Mouse (Mus musculus) midbrain, embryonic 11.5 days (tissue): ENCODE data around the gene Mrpl53. TPM values are rescaled to one million over a fixed set of nuclear protein-coding genes. Genes with fewer than 3 reads are reported as not detected.

Experiments used
- ATAC-seq: fragments of 200-750 bp; cut with Nextera tagmentation; 2 replicates; pipeline ENCODE4 v1.8.0; 2017; ENCODE audit warnings: moderate TSS enrichment, moderate library complexity; ENCODE audit not compliant: low FRiP score
- DNase-seq: peaks from one replicate; pipeline ENCODE4 v3.0.0; 2015; ENCODE audit warnings: low spot score; ENCODE audit errors: missing footprints
- H3K27ac ChIP-seq: fragments of 300-500 bp; sonication (generic); 2 replicates; pipeline ENCODE4 v1.5.1; 2014; ENCODE audit warnings: low read depth, low read length
- H3K27me3 ChIP-seq: fragments of 300-500 bp; sonication (generic); 2 replicates; pipeline ENCODE4 v1.6.1; 2014; ENCODE audit warnings: mild to moderate bottlenecking, low read length, moderate library complexity, mixed read lengths; ENCODE audit not compliant: control insufficient read depth, insufficient read depth
- H3K36me3 ChIP-seq: fragments of 300-500 bp; sonication (generic); 2 replicates; pipeline ENCODE4 v1.6.1; 2014; ENCODE audit warnings: mild to moderate bottlenecking, low read length, moderate library complexity, mixed read lengths; ENCODE audit not compliant: control insufficient read depth, insufficient read depth
- H3K4me1 ChIP-seq: fragments of 300-500 bp; sonication (generic); 2 replicates; pipeline ENCODE4 v1.6.1; 2014; ENCODE audit warnings: low read length; ENCODE audit not compliant: control insufficient read depth, insufficient read depth
- H3K4me2 ChIP-seq: fragments of 300-500 bp; sonication (generic); 2 replicates; pipeline ENCODE4 v1.6.1; 2014; ENCODE audit warnings: mild to moderate bottlenecking, moderate library complexity
- H3K4me3 ChIP-seq: fragments of 300-500 bp; sonication (generic); 2 replicates; pipeline ENCODE4 v1.5.1; 2014; ENCODE audit warnings: low read depth, low read length
- H3K9ac ChIP-seq: fragments of 300-500 bp; sonication (generic); 2 replicates; pipeline ENCODE4 v1.6.1; 2014; ENCODE audit warnings: low read length
- H3K9me3 ChIP-seq: fragments of 300-500 bp; sonication (generic); 2 replicates; pipeline ENCODE4 v1.6.1; 2016; ENCODE audit warnings: low read length; ENCODE audit not compliant: control insufficient read depth
- WGBS: fragments of 180-500 bp; shearing (Covaris S2); extraction: QIAGEN DNeasy Blood & Tissue Kit; methylation state at CpG from one replicate; pipeline ENCODE4 v1.1.7; 2014; 5-methylcytosine and 5-hydroxymethylcytosine counted together
- polyA plus RNA-seq: library from polyadenylated mRNA; unstranded; fragments of >200 nt; fragmentation: Nextera tagmentation; extraction: Ambion mirVana; gene quantifications from 2 replicates; pipeline ENCODE4 v1.2.1, GENCODE M21; 2014

The Mrpl53 gene
- polyA plus RNA-seq, 1 experiment from 2014 or later: 130 TPM

GRCm38 (mm10) chr6:83071220-83071619 is 37.6 kb upstream of the Mrpl53 start:
- no peaks in the 10 kb centered on the region for H3K9me3 ChIP-seq
- peaks cover 15% of the 10 kb centered on the region for H3K4me1 ChIP-seq
- no peak overlapping the region for H3K27ac ChIP-seq
- ATAC-seq (peak; percentile 41), DNase-seq (no peak)
- H3K4me2 ChIP-seq: no peak overlapping the region
- no peak overlapping the region for H3K9ac ChIP-seq
- no peak overlapping the region for H3K4me3 ChIP-seq
- H3K27me3 ChIP-seq: peaks cover 91% of the 10 kb centered on the region
- 0% methylated on average over 20 of the region's 24 CpGs for WGBS
- no peaks in the 10 kb centered on the region for H3K36me3 ChIP-seq

- peaks cover 23% of the 10 kb centered on the region for H3K4me1 ChIP-seq
- H3K27ac ChIP-seq: no peak overlapping the region
- ATAC-seq (no peak), DNase-seq (no peak)
- H3K4me2 ChIP-seq: no peak overlapping the region
- no peaks in the 10 kb centered on the region for H3K9me3 ChIP-seq
- H3K27me3 ChIP-seq: peaks cover 63% of the 10 kb centered on the region
- H3K36me3 ChIP-seq: no peaks in the 10 kb centered on the region
- H3K4me3 ChIP-seq: no peak overlapping the region
- no peak overlapping the region for H3K9ac ChIP-seq
- 15% methylated on average over 2 of the region's 2 CpGs for WGBS
Observed at GRCm38 (mm10) chr6:83074979-83075378, 33.9 kb upstream of the Mrpl53 start.

- peaks cover 11% of the 10 kb centered on the region for H3K4me1 ChIP-seq
- H3K4me3 ChIP-seq: peak within 1 kb of the TSS; percentile 76
- no peak for DNase-seq
- peaks cover 38% of the 10 kb centered on the region for H3K27me3 ChIP-seq
- peak within 1 kb of the TSS; percentile 61; the same call in 1 of the 2 replicates for H3K27ac ChIP-seq
- peak; percentile 82 for ATAC-seq
- peak within 1 kb of the TSS; percentile 80 for H3K4me2 ChIP-seq
- peak within 1 kb of the TSS; percentile 80 for H3K9ac ChIP-seq
- H3K9me3 ChIP-seq: no peaks in the 10 kb centered on the region
- under 1% methylated on average over 54 of the region's 54 CpGs for WGBS
- H3K36me3 ChIP-seq: peaks cover 5% of the 10 kb centered on the region; the same call in 1 of the 2 replicates
Observed at GRCm38 (mm10) chr6:83077630-83078323, 31.1 kb upstream of the Mrpl53 start, which contains the start of gene Pcgf1. TSS of gene Pcgf1 (plus strand) at chr6:83077869.

- Histone ChIP-seq H3K36me3 (peaks cover 5% of the 10 kb centered on the region; the same call in 1 of the 2 replicates), H3K9me3 (no peaks in the 10 kb centered on the region), H3K4me2 (peak overlapping the region; percentile 80), H3K27ac (peak overlapping the region; percentile 61; the same call in 1 of the 2 replicates), H3K4me3 (peak overlapping the region; percentile 76), H3K4me1 (peaks cover 11% of the 10 kb centered on the region), H3K9ac (peak overlapping the region; percentile 80), H3K27me3 (peaks cover 39% of the 10 kb centered on the region)
- WGBS: under 1% methylated on average over 46 of the region's 46 CpGs
- DNase-seq (peak; percentile 100), ATAC-seq (peak; percentile 94)
Observed at GRCm38 (mm10) chr6:83078324-83078858, 30.4 kb upstream of the Mrpl53 start.

GRCm38 (mm10) chr6:83080210-83080609 is 28.6 kb upstream of the Mrpl53 start:
- DNase-seq (no peak), ATAC-seq (no peak)
- 91% methylated on average over 5 of the region's 5 CpGs for WGBS
- Histone ChIP-seq H3K36me3 (peaks cover 5% of the 10 kb centered on the region; the same call in 1 of the 2 replicates), H3K4me3 (no peak overlapping the region), H3K27ac (no peak overlapping the region), H3K27me3 (peaks cover 42% of the 10 kb centered on the region), H3K4me2 (no peak overlapping the region), H3K9ac (no peak overlapping the region), H3K4me1 (peaks cover 11% of the 10 kb centered on the region), H3K9me3 (no peaks in the 10 kb centered on the region)

- Histone ChIP-seq H3K27ac (no peak overlapping the region), H3K4me2 (no peak overlapping the region), H3K27me3 (peaks cover 59% of the 10 kb centered on the region), H3K9ac (no peak overlapping the region), H3K4me1 (peaks cover 10% of the 10 kb centered on the region; the same call in 1 of the 2 replicates), H3K4me3 (no peak overlapping the region), H3K36me3 (peaks cover 5% of the 10 kb centered on the region; the same call in 1 of the 2 replicates), H3K9me3 (no peaks in the 10 kb centered on the region)
- WGBS: 4% methylated on average over 5 of the region's 5 CpGs
- ATAC-seq (no peak), DNase-seq (no peak)
Observed at GRCm38 (mm10) chr6:83083497-83083896, 25.3 kb upstream of the Mrpl53 start.

- Histone ChIP-seq H3K36me3 (peaks cover 5% of the 10 kb centered on the region; the same call in 1 of the 2 replicates), H3K9ac (no peak overlapping the region), H3K27ac (no peak overlapping the region), H3K4me3 (no peak overlapping the region), H3K4me1 (peaks cover 4% of the 10 kb centered on the region; the same call in 1 of the 2 replicates), H3K27me3 (peaks cover 66% of the 10 kb centered on the region), H3K9me3 (no peaks in the 10 kb centered on the region), H3K4me2 (no peak overlapping the region)
- DNase-seq: no peak
- 5% methylated on average over 6 of the region's 6 CpGs for WGBS
- ATAC-seq: no peak
Observed at GRCm38 (mm10) chr6:83084477-83084876, 24.4 kb upstream of the Mrpl53 start.

GRCm38 (mm10) chr6:83086121-83087035 is 22.5 kb upstream of the Mrpl53 start, which contains the start of gene Lbx2:
TSS of gene Lbx2 (plus strand) at chr6:83086367.
- Histone ChIP-seq H3K4me3 (no peak within 1 kb of the TSS), H3K27me3 (peaks cover 69% of the 10 kb centered on the region), H3K36me3 (peaks cover 5% of the 10 kb centered on the region; the same call in 1 of the 2 replicates), H3K4me1 (0 out of 2 replicates have a peak, but pooled peaks cover 3% of the 10 kb centered on the region), H3K27ac (no peak within 1 kb of the TSS), H3K9me3 (no peaks in the 10 kb centered on the region), H3K9ac (no peak within 1 kb of the TSS), H3K4me2 (peak within 1 kb of the TSS; percentile 20; the same call in 1 of the 2 replicates)
- ATAC-seq (no peak), DNase-seq (peak; percentile 92)
- WGBS: 3% methylated on average over 42 of the region's 42 CpGs
